Mouse (Mus musculus) small intestine, adult 2 months (tissue): ENCODE measurements around the gene Fhdc1. TPM values are rescaled to one million over a fixed set of nuclear protein-coding genes. Genes with fewer than 3 reads are reported as not detected.

Source experiments
- H3K27ac ChIP-seq: fragments of 200-500 bp; 2 replicates; pipeline ENCODE4 v1.5.1; 2012; ENCODE audit warnings: low read depth, low read length, control low read depth, inconsistent platforms; ENCODE audit not compliant: insufficient read depth
- H3K27me3 ChIP-seq: fragments of 200-500 bp; 2 replicates; pipeline ENCODE4 v1.6.1; 2012; ENCODE audit warnings: mild to moderate bottlenecking, moderate library complexity, low read length, inconsistent platforms; ENCODE audit not compliant: control insufficient read depth, insufficient read depth
- H3K36me3 ChIP-seq: fragments of 200-500 bp; 2 replicates; pipeline ENCODE4 v1.6.1; 2012; ENCODE audit warnings: mild to moderate bottlenecking, low read length, control low read depth, inconsistent platforms; ENCODE audit not compliant: control insufficient read depth, insufficient read depth
- H3K4me1 ChIP-seq: fragments of 200-500 bp; 2 replicates; pipeline ENCODE4 v1.6.1; 2012; ENCODE audit warnings: low read length, inconsistent platforms, mixed read lengths; ENCODE audit not compliant: control insufficient read depth, insufficient read depth, insufficient read length
- H3K4me3 ChIP-seq: fragments of 200-500 bp; 2 replicates; pipeline ENCODE4 v1.5.1; 2012; ENCODE audit warnings: low read depth, mild to moderate bottlenecking, control low read depth, inconsistent platforms, low read length, moderate library complexity
- CTCF ChIP-seq: fragments of 200-500 bp; IDR thresholded peaks from 2 replicates; pipeline ENCODE4 v1.5.1; 2012; ENCODE audit warnings: low read depth, mild to moderate bottlenecking, control low read depth, inconsistent platforms, low read length, moderate library complexity, mixed read lengths; ENCODE audit not compliant: insufficient replicate concordance, insufficient read length; ENCODE audit errors: extremely low read depth
- POLR2A ChIP-seq: fragments of 200-500 bp; IDR thresholded peaks from 2 replicates; pipeline ENCODE4 v1.6.1; 2012; ENCODE audit warnings: low read depth, mild to moderate bottlenecking, control low read depth, inconsistent platforms, low read length, moderate library complexity
- WGBS: fragments of 180-500 bp; shearing (Covaris S2); methylation state at CpG from one replicate; pipeline ENCODE4 v1.1.7; 2018; 5-methylcytosine and 5-hydroxymethylcytosine counted together
- polyA plus RNA-seq: library from polyadenylated mRNA; depleted of rRNA; stranded (reverse); fragments of >200 nt; gene quantifications from 2 replicates; pipeline ENCODE4 v1.2.3, GENCODE M21; 2012

Fhdc1 gene
- polyA plus RNA-seq, 1 experiment = 1.3 TPM

DNA sequence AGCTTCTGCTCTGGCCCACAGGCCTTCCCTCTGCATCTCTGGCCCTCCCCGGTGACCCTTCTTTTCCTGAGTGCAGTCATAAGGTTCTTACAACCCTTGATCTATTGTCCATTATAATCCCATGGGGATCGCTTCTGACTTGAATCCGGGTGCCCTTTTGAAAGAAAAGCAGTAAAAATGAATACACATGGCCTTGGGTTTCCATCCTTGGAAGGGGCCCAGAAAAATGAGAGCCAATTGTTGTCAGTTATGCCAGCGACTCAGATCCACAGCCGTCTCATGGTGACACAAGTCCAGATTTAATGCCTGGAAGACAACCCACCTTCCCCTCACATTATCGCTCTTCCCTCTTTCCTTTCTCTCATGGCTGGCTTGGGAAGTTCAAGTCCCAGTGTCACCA, 1.9 kb upstream of the Fhdc1 start:
- no peak overlapping the region for H3K27ac ChIP-seq
- H3K36me3 ChIP-seq = no peaks in the 10 kb centered on the region
- peaks cover 5% of the 10 kb centered on the region; the same call in 1 of the 2 replicates for H3K27me3 ChIP-seq
- WGBS = 94% methylated on average over 6 of the region's 6 CpGs
- H3K4me3 ChIP-seq = no peak overlapping the region
- no peak for TF ChIP-seq POLR2A
- no peak for TF ChIP-seq CTCF
- peaks cover 5% of the 10 kb centered on the region; the same call in 1 of the 2 replicates for H3K4me1 ChIP-seq

DNA sequence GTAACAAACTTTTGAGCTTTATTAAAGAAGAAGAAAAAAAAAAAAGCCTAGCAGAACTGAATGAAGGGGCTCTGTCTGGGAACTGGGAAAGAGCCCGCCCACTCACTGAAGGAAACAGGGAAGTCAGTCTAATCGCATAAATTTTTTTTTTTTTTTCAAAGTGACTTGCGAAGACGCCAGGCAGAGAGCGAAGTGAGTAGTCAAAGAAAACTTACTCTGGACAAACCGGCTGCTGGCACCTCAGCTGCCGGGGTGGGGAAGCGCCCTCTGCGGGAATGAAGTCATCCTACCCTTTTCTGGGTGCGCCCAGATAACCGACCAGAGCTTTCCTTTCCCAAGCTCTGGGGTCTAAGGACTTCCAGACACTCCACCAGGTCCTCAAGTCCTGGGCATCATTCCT, 875 bp upstream of the Fhdc1 start:
- no peak for TF ChIP-seq POLR2A
- TF ChIP-seq CTCF = peak; percentile 52; the same call in 1 of the 2 replicates
- Histone ChIP-seq H3K4me1 (peaks cover 5% of the 10 kb centered on the region; the same call in 1 of the 2 replicates), H3K27ac (no peak overlapping the region), H3K36me3 (no peaks in the 10 kb centered on the region), H3K4me3 (peak overlapping the region; percentile 83; the same call in 1 of the 2 replicates), H3K27me3 (peaks cover 5% of the 10 kb centered on the region; the same call in 1 of the 2 replicates)
- WGBS = 7% methylated on average over 11 of the region's 11 CpGs

DNA sequence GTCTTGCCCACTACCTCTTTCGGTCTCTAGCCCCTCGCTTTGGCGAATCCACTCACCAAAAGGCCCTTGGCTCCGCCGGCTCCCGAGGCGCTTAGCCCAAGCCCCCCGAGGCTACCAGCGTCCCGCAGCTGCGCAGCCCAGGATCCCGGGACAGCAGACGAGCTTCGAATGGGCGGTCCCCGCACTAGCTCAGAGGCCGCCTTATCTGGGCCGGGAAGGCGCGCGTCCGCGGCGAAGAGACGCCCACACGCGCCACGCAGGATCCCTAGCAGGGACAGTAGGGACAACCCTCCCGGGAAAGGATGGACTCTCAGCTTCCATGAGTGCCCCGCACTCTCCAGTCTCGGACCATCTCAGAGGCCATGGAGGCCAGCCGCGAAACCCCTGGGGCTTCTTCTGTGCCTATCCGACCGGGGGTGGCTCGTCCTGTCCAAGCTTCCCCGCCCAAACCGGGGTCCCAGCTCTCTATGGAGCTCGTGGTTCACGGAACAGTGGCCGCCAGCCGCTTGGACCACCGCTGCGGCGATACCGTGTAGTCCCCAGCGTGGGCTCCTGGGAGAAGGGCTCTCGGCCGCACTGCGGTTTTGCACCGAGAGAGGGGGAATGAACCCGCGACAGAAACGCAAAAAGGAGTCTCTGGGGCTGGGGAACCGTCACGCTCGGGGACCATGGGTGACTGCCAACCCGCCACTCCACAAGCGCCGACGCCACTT, 780 bp downstream of the Fhdc1 start:
- TF ChIP-seq CTCF (no peak), POLR2A (peak; percentile 17; the same call in 1 of the 2 replicates)
- Histone ChIP-seq H3K36me3 (no peaks in the 10 kb centered on the region), H3K4me3 (peak overlapping the region; percentile 83), H3K27me3 (peaks cover 5% of the 10 kb centered on the region; the same call in 1 of the 2 replicates), H3K27ac (no peak overlapping the region), H3K4me1 (peaks cover 5% of the 10 kb centered on the region; the same call in 1 of the 2 replicates)
- WGBS = under 1% methylated on average over 61 of the region's 61 CpGs

DNA sequence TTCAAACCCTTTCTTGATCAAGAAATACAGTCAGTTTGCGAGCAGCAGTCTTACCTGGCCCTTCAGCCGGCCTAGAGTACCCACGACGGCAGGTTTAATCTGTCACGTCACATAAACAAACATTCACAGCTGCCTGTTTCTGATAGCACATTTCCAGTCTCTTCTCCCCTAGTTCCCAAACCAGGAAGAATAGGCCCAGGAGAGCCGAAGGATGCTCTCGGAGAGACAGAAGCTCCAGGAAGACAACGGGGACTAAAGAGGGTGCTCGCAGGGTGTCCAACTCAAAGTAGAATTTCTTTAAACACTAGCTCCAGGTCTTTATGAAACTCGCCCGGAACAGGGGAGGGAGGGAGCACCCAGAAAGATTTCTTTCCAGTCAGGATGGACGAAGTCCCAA, 1.3 kb downstream of the Fhdc1 start:
- Histone ChIP-seq H3K4me1 (peaks cover 5% of the 10 kb centered on the region; the same call in 1 of the 2 replicates), H3K27me3 (peaks cover 5% of the 10 kb centered on the region; the same call in 1 of the 2 replicates), H3K27ac (no peak overlapping the region), H3K36me3 (no peaks in the 10 kb centered on the region), H3K4me3 (peak overlapping the region; percentile 83)
- 18% methylated on average over 12 of the region's 12 CpGs for WGBS
- TF ChIP-seq POLR2A (no peak), CTCF (no peak)

DNA sequence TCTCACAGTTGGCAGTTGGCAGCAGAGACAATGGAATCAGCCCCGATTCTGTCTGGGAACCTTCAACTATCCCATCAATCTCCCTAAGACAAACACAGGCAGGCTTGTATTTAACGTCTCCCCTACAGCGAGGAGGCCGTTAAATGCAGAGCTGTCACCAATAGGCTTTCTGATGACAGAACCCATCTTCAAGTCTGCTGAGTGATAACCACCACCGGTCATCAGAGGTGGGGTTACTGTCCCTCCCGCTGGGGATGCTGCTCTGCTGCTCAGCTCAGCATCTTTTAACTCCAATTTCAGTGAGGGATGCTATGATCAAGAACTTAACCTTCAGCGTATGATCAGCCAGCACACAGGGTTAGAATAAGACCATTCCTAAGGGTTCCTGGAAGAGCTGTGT, 2.0 kb downstream of the Fhdc1 start:
- H3K4me3 ChIP-seq = no peak overlapping the region
- H3K27ac ChIP-seq = no peak overlapping the region
- H3K27me3 ChIP-seq = peaks cover 5% of the 10 kb centered on the region; the same call in 1 of the 2 replicates
- H3K4me1 ChIP-seq = peaks cover 8% of the 10 kb centered on the region; the same call in 1 of the 2 replicates
- 82% methylated on average over 7 of the region's 7 CpGs for WGBS
- TF ChIP-seq CTCF = no peak
- no peak for TF ChIP-seq POLR2A
- no peaks in the 10 kb centered on the region for H3K36me3 ChIP-seq

DNA sequence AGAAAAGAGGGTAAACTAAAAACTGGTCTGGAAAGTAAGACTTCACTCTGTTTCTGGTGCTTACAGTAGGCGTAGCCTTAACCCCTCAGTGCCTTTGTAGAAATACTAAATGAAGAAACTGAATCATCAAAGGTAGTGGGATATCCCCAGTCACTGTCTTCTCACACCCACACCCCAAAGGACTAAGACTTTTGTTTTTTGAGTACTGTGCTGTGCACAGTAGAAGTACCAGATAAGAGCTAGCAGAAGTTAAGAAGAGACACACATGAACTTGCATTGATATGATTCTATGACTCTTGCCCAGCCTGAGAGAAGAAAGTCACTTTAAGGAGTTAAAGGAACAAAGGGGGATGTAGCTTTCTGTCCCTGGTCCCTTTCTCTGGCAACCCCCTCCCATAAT, 2.7 kb downstream of the Fhdc1 start:
- 93% methylated on average over 1 of the region's 1 CpGs for WGBS
- Histone ChIP-seq H3K27ac (no peak overlapping the region), H3K36me3 (no peaks in the 10 kb centered on the region), H3K4me1 (peaks cover 14% of the 10 kb centered on the region), H3K4me3 (no peak overlapping the region), H3K27me3 (peaks cover 5% of the 10 kb centered on the region; the same call in 1 of the 2 replicates)
- TF ChIP-seq POLR2A = no peak
- TF ChIP-seq CTCF = no peak

DNA sequence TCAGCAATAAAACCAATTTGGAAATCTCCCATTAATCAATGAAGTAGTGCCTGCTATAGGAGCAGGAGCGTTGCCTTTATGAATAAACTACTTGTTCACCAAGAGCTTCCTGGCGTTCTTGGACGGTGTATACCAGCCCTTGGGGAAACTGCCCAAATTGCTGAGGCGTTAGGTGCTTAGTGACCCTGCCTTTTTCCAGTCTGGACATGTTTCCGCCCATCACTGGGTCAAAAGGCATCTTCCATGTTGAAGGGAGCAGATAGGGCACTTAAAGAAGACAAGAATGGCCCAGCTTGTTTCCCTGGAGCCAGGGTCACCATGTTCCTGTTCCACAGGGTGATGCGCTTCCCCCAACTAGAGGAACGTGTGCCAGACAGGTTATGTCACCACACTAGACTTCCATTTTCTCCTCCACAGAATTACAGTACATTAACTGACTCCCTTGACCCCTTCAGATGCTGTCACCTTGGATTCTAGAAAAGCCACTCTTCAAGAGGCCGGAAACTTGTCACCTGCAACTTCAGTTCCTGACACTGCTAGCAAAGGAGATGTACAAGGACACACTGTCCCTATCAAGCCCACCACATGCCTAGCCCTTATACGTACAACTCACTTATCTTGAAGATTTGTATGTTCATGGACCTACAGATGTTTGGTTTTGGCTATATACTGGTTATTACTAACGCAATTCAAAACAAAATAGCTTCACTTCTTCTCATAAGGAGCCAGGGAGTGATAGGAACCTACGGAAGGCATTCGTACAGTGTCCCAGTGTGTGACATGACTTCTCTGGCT, 5.1 kb downstream of the Fhdc1 start:
- Histone ChIP-seq H3K27ac (no peak overlapping the region), H3K27me3 (peaks cover 5% of the 10 kb centered on the region; the same call in 1 of the 2 replicates), H3K36me3 (no peaks in the 10 kb centered on the region), H3K4me3 (no peak overlapping the region), H3K4me1 (peaks cover 15% of the 10 kb centered on the region)
- WGBS = 89% methylated on average over 12 of the region's 12 CpGs
- no peak for TF ChIP-seq CTCF
